Mouse (Mus musculus) thymus, postnatal 25 days (tissue): ENCODE data around the gene Nup107.
"Not testable (repeated sequence)": the region's sequence is repeated elsewhere in the genome, so short reads cannot be mapped to it uniquely, and the experiment has no call there.

Experiments
- DNase-seq: peaks from one replicate; pipeline ENCODE4 v3.0.0; 2022

The Nup107 gene

DNA sequence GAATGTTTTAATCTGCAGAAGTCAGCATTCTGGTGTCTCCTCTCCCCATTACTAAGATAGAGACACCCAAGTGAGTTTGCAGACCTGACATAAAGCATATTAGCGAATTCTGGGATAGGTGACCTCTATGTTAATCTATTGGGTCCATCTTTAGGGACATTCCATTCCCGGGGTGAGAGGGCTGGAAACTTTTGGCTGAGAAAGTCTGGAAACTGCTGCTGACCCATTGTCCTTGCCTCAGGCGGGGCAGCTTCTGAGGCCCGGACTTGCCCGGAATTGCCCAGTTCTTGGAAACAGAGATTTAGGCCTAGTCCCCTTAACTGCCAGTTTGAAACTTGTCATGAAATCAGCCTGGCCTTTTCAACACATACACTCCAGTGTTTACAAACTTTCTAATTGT lies 81.1 kb downstream of the Nup107 start:
- no peak for DNase-seq

GRCm38 (mm10) chr10:117710604-117711141 lies 81.8 kb downstream of the Nup107 start, which contains the start of gene Mdm2:
Mdm2 (minus strand) TSS chr10:117710758.
- DNase-seq = peak; percentile 97

GRCm38 (mm10) chr10:117709930-117710603 lies 82.4 kb downstream of the Nup107 start:
- DNase-seq = peak; percentile 78

GRCm38 (mm10) chr10:117709326-117709830 lies 83.1 kb downstream of the Nup107 start:
- DNase-seq = no peak

DNA sequence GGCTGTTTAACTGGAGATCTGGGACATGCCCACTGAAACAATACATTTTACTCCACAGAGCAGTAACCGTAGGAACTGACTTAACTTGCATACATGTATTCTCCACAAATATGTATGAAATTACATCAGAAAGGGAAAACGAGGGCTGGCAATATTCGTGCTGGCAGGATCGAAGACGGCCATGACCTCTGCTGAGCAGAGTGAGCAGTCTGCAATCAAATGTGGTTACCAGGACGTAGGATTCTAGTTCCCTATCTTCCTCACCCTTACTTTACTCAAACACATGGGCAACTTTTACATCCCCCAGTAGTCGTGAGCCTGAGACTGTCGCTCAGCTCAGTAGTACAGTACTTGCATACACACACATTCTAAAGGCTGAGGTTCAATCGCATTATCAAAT lies 83.6 kb downstream of the Nup107 start:
- no peak for DNase-seq

DNA sequence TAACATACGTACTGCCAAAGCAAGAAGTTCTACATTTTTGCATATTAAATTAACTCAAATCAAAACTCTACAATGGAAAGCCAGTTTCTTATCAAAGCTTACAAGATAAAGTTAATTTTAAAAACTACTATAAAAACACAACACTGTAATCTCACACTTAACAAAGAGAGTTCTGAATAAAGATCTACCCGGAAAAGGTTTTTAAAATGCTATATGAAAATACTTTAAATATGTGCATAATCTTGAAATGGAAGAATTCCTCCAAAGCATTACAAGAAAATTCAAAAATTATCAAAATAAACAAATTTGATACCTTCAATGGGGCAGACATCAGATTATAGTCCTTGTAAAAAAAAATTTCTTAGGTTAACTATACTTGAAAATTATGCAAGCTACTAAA lies 84.1 kb downstream of the Nup107 start:
- DNase-seq = no peak

DNA sequence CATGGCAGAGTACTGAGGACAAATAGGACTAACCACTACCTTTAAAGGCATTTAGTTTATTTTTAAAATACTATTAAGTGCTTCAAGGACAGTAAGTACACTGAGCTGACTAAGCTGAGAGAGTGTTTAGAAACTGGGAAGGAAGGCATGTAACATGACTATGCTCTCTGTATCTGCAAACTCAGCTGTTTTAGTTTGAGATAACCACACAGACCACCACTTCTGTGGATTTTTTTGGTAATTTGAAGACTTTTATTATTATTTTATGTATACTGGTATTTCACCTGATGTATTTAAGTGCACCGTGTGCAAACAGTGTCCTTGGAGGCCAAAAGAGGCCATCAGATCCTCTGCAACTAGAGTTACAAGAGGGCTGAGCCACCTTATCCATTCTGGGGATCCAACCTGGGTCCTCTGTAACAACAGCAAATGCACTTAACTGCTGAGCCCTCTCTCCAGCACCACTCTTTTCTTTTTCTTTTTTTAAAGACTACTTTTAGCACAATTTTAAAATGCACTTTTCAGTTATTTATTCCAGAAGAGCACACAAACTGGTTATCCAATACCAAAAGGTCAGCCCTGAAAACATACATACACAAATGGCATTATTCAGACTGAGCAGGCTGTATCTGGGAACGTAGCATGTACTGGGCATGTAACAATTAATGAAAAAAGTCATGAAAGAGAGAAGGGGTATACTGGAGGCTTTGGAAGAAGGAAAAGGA lies 85.2 kb downstream of the Nup107 start:
- DNase-seq = no peak

- no peak for DNase-seq
Observed at GRCm38 (mm10) chr10:117706440-117706839, 86.1 kb downstream of the Nup107 start.

GRCm38 (mm10) chr10:117705806-117706205 lies 86.7 kb downstream of the Nup107 start:
- no peak for DNase-seq

DNA sequence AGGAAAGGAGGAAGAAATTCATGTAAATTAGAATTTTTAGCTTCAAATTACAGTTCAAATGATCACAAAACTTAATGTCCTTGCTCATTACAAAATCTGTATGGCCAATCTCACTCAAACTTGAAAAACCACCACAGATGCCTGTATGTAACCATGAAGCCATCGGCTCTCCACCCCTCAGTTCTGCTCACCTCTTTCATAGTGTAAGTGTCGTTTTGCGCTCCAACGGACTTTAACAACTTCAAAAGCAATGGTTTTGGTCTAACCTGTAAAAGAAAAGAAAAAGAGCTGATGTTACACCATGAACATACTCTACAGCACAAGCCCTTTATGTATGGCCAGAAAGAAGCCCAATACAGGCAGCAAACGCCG lies 87.6 kb downstream of the Nup107 start:
- DNase-seq = no peak

DNA sequence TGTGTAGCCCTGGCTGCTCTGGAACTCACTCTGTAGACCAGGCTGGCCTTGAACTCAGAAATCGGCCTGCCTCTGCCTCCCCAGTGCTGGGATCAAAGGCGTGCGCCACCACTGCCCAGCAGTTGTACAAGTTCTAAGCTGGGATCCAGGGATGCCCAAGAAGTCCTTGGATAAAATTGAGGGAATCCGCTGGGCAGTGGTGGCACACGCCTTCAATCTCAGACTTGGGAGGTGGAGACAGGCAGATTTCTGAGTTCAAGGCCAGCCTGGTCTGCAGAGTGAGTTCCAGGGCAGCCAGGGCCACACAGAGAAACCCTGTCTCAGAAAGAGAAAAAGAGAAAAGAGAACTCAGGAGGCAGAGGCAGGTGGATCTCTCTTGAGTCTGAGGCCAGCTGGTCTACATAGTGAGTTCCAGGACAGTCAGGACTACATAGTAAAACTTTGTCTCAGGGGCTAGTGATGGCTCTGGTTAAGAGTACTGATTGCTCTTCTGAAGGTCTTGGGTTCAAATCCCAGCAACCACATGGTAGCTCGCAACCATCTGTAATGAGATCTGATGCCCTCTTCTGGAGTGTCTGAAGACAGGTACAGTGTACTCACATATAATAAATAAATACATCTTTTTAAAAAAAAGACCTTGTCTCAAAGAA lies 88.1 kb downstream of the Nup107 start:
- DNase-seq = not testable (repeated sequence)

- no peak for DNase-seq
Observed at GRCm38 (mm10) chr10:117703506-117703905, 89.0 kb downstream of the Nup107 start.

- no peak for DNase-seq
Observed at GRCm38 (mm10) chr10:117702024-117702833, 90.3 kb downstream of the Nup107 start.

- DNase-seq = no peak
Observed at GRCm38 (mm10) chr10:117701034-117701829, 91.3 kb downstream of the Nup107 start.
